In genomic region chr6:88731991-88732390, GRCm38 (mm10) we compare ENCODE assay signal across 8 mouse cellular contexts. TPM values are rescaled to one million over a fixed set of nuclear protein-coding genes. Genes with fewer than 3 reads are reported as not detected.
DNase-seq lines count a peak whose midpoint lies in the region; ATAC-seq lines count a peak whose summit lies in the region.

No protein-coding gene starts in this region.

- H3K27ac ChIP-seq in heart, embryonic 11.5 days (ENCODE audit: low read depth, low read length) = no peak overlapping the region

- WGBS in heart, embryonic 11.5 days (ENCODE audit: insufficient replicate concordance) = 73% methylated on average over 3 of the region's 3 CpGs
- 35% methylated on average over 3 of the region's 3 CpGs for WGBS in large intestine, adult 2 months

- H3K4me1 ChIP-seq in heart, embryonic 11.5 days (ENCODE audit: control insufficient read depth, insufficient read depth, low read length) = no peaks in the 10 kb centered on the region

- H3K9me3 ChIP-seq in heart, embryonic 11.5 days (replicated peaks; ENCODE audit: control insufficient read depth, low read length) = no peaks in the 10 kb centered on the region

- no peak overlapping the region for H3K4me2 ChIP-seq in heart, embryonic 11.5 days

- H3K36me3 ChIP-seq in heart, embryonic 11.5 days (ENCODE audit: control insufficient read depth, insufficient read depth, low read length) = no peaks in the 10 kb centered on the region

- peak; percentile 50 for DNase-seq in heart, adult 8-10 months (ENCODE audit: low spot score)
- DNase-seq in adrenal gland, adult 2 months = peak; percentile 89
- peak; percentile 85 for DNase-seq in gastrocnemius, adult 18-20 months (ENCODE audit: low spot score)
- DNase-seq in large intestine, adult 2 months (ENCODE audit: low read depth, low spot score) = peak; percentile 67
- no peak for DNase-seq in embryo, embryonic 10 days (ENCODE audit: low spot score)
- DNase-seq in left cerebral cortex, adult 18-20 months (ENCODE audit: low spot score in 2 of 2) = no peak

- H3K9ac ChIP-seq in heart, embryonic 11.5 days (ENCODE audit: low read depth, low read length) = no peak overlapping the region

- H3K4me3 ChIP-seq in heart, embryonic 11.5 days (ENCODE audit: low read depth, low read length) = no peak overlapping the region

- no peak for ATAC-seq in heart, embryonic 11.5 days (replicated peaks; ENCODE audit: insufficient number of reproducible peaks, low FRiP score, low TSS enrichment)
- ATAC-seq in megakaryocyte-erythroid progenitor cell, adult 5-6 weeks (replicated peaks; ENCODE audit: low FRiP score, low TSS enrichment, poor library complexity, severe bottlenecking) = no peak

- H3K27me3 ChIP-seq in heart, embryonic 11.5 days (ENCODE audit: control insufficient read depth, insufficient read depth, low read length) = peaks cover under 1% of the 10 kb centered on the region

RNA-seq across cellular contexts. Expression of gene Mgll, which starts 7.8 kb away (rescaled TPM):
- total RNA-seq in heart, adult 8-10 months (2022) = 100 to 1,000 TPM in 2 of 4 experiments, 10 to 100 TPM in 2; 74.8 to 134 (median 102) TPM
- polyA plus RNA-seq in heart, embryonic 11.5 days (2014; fragmentation: Nextera tagmentation; extraction: Ambion mirVana) = 7.3 and 8.6 TPM in 2 replicates
- total RNA-seq in adrenal gland, adult 2 months (2021) = 100 to 1,000 TPM; 192 to 194 TPM
- 360 and 467 TPM in 2 replicates for polyA plus RNA-seq in adrenal gland, adult 2 months (2012; rRNA removed)
- total RNA-seq in gastrocnemius, adult 18-20 months (2021) = 10 to 100 TPM; 25.2 to 45.8 TPM
- 30.5 and 37.9 TPM in 2 replicates for polyA plus RNA-seq in large intestine, adult 2 months (2012; rRNA removed)
- 100 to 1,000 TPM; 162 to 172 TPM for total RNA-seq in left cerebral cortex, adult 18-20 months (2021)
- total RNA-seq in megakaryocyte-erythroid progenitor cell, adult 5-6 weeks (2014; fragmentation: Nextera tagmentation) = 17.9 and 19.1 TPM in 2 replicates
- total RNA-seq in megakaryocyte-erythroid progenitor cell, adult 5-6 weeks (2017) = 8.9 and 9.3 TPM in 2 replicates

Comparison
In these comparisons a context has a peak if more than half of its experiments do, and no peak if none do; other contexts are left out.
1. DNase-seq: peak in heart, adult 8-10 months (single experiment), adrenal gland, adult 2 months (single experiment), gastrocnemius, adult 18-20 months (single experiment) and large intestine, adult 2 months (single experiment); none in embryo, embryonic 10 days (single experiment) and left cerebral cortex, adult 18-20 months (0 of 2).